Mouse (Mus musculus): Measurements from ENCODE around the gene Eif3g.

DNA sequence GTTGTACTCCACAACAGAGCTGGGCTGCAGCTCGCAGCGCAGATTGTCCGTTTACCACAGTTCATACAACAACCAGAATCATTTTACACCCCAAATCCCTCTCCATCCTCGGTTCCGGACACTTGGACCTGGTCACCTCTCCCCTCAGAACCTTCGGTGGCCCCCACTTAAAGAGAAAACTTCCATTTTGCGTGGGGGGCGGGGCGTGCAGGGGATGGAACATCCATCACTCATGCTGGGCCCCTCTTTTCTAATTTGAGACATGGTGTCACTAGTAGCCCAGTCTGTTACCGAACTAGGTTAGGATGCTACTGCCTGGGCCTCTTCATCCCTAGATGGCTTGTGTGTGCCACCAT, 19.7 kb downstream of the Eif3g start:
- TF ChIP-seq CTCF (IDR thresholded peaks at IDR 0.05; ENCODE audit: insufficient read depth, low read depth, low read length) = no peak
- no peak for TF ChIP-seq POLR2A (IDR thresholded peaks at IDR 0.05; ENCODE audit: insufficient read depth, low read depth, low read length)

Measured in olfactory bulb, adult 2 months (tissue).